Mouse (Mus musculus) lung, postnatal 36 days (tissue): ENCODE results near the gene Duxbl2.
"Not testable (repeated sequence)": the region's sequence is repeated elsewhere in the genome, so short reads cannot be mapped to it uniquely, and the experiment has no call there.

Source experiments
- DNase-seq: peaks from one replicate; pipeline ENCODE4 v3.0.0; 2022; ENCODE audit warnings: mixed read lengths

The Duxbl2 gene

DNA sequence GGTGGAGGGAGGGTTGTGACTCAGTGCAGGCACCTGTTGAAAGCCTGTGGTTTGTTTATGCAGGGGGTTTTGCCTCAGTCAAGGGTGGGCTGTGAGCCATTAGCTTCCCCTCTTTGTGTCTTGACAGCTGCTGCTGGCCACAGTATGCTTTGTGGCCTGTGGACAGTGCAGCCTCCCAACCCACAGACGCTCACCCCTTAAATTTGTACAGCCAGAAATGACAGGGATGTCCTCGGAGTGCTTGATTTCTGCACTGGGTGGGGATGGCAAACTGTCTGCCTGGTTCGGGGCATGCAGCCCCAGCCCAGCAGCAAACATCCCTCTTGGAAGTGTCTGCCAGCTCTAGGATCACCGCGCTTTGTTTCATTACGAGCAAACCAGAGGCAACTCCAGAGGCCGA, at the start of gene Duxbl2:
Duxbl2 (plus strand) TSS at position 200 of the 400 bp plus-strand sequence.
- DNase-seq: not testable (repeated sequence)

DNA sequence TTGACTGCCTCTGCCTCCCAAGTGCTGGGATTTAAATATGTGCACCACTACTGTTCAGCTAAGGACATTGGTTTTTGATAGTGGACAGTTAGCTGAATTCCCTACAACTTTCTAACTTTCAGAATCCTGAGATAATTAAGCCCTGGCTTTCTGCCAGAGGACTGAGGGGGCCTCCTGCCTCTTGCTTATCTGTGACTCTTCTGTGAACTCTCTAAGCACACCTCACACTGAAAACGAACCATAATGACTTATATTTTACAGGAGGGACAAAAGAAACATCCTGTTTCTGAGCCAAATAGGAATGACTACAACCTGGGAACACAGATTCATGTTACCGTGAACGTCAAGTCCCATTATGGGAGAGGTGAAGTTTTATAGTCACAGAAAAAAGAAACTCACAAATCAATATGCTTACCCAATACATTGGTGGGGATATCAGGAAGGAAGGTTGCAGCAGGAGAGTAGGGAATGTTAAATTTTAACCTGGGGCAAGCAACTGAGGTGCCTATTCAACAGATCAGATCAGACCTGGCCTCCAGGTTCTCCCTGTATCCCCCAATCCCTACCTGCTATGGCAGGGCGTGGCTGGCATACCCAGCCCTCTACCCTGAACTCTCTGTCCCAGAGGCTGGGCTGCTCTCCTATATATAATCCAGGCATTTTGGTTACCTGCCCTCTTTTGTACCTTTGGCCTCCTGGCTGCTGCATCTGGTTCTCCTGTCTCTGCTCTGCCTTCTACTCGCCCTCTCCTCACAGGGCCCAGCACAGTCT, 41.3 kb upstream of the Duxbl2 start:
- DNase-seq: not testable (repeated sequence)

DNA sequence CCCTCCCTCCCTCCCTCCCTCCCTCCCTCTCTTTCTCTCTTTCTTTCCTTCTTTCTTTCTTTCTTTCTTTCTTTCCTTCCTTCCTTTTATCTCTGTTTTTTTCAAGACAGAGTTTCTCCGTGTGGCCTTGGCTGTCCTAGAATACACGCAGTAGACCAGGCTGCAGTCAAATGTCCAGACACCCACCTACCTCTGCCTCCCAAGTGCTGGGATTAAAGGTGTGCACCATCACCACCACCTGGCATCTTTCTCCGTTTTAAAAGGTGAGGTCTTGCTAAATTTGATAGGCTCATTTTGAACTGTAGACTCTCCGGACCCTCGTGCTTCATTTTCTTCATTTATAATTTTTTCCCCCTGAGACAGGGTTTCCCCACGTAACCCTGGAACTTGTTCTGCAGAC, 36.9 kb upstream of the Duxbl2 start, which contains the start of gene Cphx2:
Cphx2 (plus strand) TSS at position 301 of the 400 bp plus-strand sequence.
- not testable (repeated sequence) for DNase-seq

DNA sequence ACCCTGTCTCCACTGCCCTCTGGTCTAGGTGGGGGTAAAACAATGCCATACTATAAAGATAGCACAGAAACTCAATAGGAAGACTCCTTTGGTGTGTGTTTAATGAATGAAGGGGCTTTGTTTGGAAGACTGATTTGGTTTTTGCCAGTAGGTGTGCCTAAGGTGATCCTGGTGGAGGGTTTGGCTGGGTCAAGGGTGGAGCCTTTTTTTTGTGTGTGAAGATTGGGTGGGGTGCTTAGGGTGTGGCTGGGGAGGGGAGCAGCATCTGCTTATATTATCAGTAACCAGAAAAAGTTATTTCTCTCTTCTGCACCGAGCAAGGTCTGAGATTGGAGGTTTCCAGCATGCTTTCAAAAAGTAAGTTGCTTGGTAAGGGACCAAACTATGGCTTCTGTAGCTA, 36.2 kb upstream of the Duxbl2 start, which contains the start of gene Cphx3:
Cphx3 (plus strand) TSS at position 301 of the 400 bp plus-strand sequence.
- DNase-seq: not testable (repeated sequence)

DNA sequence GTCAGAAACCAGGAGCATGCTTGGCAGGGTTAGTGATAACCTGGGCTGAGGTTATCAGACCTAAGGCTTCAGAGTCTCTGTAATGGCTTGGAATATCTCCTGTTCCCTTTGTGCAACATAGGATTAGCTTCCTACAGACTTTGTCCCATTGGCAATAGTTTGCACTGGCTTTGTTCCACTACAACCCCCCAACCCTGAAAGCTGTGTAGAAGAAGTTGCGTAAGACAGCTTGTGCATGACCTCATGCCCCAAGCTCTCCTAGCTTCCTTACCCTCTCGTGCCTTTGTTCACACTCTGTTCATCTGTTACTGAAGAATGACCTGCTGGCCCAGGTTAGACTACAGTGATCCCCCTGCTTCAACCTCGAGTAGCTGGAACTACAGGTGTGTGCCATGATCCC, 20.5 kb upstream of the Duxbl2 start:
- not testable (repeated sequence) for DNase-seq

DNA sequence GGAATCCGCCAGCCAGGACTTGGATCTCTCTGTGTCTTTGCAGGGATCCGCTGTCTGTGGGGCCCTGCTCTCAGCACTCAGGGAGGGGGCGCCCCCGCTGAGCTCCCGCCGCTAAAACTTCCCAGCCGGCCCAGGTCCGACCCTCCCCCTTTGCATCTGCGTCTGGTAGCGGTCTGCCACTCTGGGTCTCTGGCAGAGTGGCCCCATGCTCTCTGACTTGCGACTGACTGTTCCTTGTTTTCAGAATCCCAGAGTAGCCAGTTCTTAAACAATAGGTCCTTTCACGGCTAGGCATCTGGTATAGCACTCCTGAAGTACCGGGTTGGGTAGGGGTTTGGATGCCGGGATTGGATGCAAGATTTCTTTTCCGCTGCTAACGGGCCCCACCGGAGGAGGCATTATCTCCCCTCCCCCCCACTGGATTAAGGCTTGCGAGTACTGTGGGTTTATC, 426 bp downstream of the Duxbl2 start:
- not testable (repeated sequence) for DNase-seq

DNA sequence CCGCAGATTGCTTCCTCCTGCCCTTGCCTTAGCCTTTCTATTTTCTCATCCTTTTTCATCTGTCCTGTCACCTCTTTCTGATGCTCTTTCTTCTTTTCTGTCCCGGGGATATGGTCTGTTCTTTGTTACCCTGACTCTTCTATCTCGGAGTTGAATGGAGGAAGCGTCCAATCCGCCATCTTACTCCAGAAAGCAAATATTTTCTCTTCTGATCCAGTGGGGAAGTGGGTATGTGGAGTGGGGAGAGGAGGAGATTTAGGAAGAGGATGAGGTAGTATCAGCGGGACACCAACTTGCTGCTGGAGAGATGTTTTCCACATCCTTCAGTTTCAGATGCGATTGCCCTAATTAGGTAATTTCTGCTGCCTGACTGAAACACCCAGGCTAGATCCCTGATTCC, 946 bp downstream of the Duxbl2 start:
- DNase-seq: not testable (repeated sequence)

DNA sequence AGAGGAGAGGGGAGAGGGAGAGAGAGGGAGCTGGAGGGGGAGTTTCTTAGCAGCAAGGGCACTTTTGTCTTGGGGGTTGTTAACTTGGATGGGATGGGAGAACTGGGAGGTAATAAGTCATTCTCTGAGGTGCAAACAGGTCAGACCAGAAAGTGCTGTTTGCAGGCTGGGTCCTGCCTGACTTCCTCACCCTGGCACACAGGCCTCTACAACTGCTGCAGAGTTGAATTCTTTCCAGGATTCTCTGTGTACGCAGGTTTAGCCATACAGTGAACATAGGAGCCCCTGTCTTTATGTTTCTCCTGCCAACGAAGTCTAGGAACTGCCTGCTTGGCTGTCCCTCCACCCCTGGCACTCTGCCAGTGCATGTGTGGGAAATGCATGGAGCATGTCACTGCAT, 28.9 kb downstream of the Duxbl2 start:
- not testable (repeated sequence) for DNase-seq

DNA sequence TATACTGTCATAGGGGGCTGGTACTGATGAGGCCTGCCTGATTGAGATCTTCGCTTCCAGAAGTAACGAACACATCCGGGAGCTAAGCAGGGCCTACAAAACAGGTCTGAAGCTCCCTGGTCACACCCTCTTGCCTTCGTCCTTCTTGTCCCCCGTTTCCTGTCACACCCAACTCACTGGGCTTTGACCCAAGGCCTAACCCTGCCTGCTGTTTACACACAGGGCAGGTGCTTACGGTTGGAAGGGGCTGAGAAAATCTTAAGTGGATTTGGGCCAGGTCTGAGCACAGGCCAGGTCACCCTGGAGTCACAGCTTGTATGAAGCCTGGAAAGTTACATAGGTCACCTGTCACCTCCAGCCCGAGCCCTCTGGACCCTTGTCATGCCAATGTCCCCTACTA, 37.9 kb downstream of the Duxbl2 start:
- DNase-seq: not testable (repeated sequence)

DNA sequence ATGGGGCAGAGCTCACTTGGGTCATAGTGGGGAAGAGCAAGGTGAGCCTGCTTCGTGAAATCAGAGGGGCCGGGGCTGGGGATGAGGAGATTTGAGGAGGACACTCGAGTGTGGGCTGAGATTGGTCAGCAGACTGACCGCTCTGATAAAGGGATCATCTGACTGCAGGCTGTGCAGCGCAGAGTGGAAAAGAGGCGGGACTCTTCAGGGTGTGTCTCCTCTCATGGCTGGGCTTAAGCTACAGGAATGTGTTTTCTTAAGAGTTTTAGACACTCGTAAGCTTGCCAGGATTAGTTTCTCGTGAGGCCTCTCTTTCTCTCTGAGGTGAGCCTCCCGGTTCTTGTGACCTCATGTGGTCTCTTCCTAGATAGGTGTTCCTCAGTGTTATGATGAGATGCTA, 43.0 kb downstream of the Duxbl2 start:
- DNase-seq: not testable (repeated sequence)

DNA sequence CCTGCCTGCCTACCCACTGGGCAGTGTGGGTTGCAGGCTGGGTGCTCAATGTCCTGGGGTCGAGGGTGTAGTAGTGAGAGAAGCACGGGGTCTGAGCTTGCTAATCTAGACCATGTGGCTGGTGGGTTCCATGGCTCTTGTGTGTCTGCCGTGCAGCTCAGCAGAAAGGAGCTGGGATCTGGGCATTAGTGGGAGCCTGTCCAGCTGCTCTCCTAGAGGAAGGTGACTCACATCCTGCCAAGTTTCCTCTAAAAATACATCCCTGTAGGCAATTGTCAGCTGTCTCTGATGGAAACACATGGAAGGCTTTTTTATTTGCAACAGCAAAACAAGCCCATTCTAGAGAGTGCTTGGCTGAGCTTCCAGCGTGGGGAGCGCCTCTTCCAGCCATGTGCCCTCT, 44.3 kb downstream of the Duxbl2 start:
- not testable (repeated sequence) for DNase-seq

DNA sequence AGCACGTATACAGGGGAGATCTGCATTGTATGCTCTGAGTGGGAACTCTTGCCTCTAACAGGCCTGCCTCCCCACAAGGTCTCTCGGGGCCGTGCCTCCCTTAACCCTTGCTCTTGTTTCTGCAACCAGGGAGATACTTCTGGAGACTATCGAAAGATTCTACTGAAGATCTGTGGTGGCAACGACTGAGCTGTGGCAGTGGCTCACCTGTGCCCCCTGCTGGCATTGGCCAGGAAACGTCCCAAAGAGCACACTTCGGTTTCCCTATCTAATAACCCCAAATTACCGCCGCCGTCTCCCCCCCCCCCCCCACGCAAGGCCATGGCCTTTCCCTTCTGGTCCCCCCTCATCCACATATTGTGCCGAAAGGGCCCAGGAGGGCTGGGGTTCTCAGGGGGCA, 47.1 kb downstream of the Duxbl2 start:
- DNase-seq: not testable (repeated sequence)

DNA sequence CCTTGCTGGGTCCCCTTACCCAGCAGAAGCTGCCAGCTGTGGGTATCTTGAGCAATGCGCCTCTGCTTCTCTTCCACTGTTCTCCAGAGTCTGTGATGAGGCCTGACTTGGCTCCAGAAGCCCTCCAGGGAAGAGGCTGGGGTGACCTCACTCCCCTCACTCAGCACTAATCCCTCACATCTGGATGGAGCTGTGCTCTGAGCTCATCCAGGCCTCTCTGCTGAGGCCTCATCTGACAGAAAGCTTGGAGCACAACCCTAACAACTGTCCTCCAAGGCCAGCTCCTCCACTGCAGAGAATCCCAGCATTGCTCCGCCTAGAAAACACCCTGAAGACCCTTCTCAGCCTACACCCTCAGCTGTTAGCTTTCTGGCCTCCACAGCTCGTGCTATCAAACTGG, 55.8 kb downstream of the Duxbl2 start:
- DNase-seq: not testable (repeated sequence)

DNA sequence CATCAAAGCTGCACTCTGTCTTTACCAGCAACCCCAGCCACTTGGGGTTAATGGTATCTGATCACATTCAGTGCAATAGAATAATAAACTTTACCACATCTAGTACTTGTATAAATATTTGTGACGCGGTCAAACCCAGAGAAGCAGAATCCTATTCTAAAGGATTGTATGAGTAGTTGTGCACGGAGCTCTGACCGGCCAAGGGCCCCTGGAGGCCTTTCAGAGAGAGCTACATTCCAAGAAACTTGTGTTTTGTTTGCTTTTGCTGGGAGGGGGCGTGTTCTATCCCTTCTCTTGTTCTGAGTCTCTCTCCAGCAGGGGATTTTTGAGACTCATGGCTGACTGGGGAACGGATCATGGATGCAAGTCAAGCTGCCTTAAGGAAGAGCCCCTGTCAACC, 56.9 kb downstream of the Duxbl2 start:
- DNase-seq: not testable (repeated sequence)
